Mouse (Mus musculus) liver, embryonic 12.5 days (tissue): ENCODE results near the gene 5330417C22Rik. TPM values are rescaled to one million over a fixed set of nuclear protein-coding genes. Genes with fewer than 3 reads are reported as not detected.
A peak's percentile ranks its signal among the peaks of the same experiment; 100 is the strongest.

ENCODE experiments used
- ATAC-seq: fragments of 200-750 bp; cut with Nextera tagmentation; 2 replicates; pipeline ENCODE4 v1.8.0; 2017; ENCODE audit warnings: moderate number of reproducible peaks, mild to moderate bottlenecking, moderate library complexity
- H3K27ac ChIP-seq: fragments of 300-500 bp; sonication (generic); 2 replicates; pipeline ENCODE4 v1.5.1; 2016; ENCODE audit warnings: mild to moderate bottlenecking
- H3K27me3 ChIP-seq: fragments of 300-500 bp; sonication (generic); replicated peaks from 2 replicates; pipeline ENCODE4 v1.6.1; 2016; ENCODE audit warnings: mild to moderate bottlenecking, moderate library complexity
- H3K36me3 ChIP-seq: fragments of 300-500 bp; sonication (generic); 2 replicates; pipeline ENCODE4 v1.6.1; 2016; ENCODE audit warnings: mild to moderate bottlenecking, moderate library complexity
- H3K4me1 ChIP-seq: fragments of 300-500 bp; sonication (generic); 2 replicates; pipeline ENCODE4 v1.6.1; 2016
- H3K4me2 ChIP-seq: fragments of 300-500 bp; sonication (generic); 2 replicates; pipeline ENCODE4 v1.6.1; 2016; ENCODE audit warnings: mild to moderate bottlenecking, moderate library complexity
- H3K4me3 ChIP-seq: fragments of 300-500 bp; sonication (generic); 2 replicates; pipeline ENCODE4 v1.5.1; 2016; ENCODE audit warnings: mild to moderate bottlenecking, moderate library complexity
- H3K9ac ChIP-seq: fragments of 300-500 bp; sonication (generic); 2 replicates; pipeline ENCODE4 v1.6.1; 2016; ENCODE audit warnings: mild to moderate bottlenecking, moderate library complexity
- H3K9me3 ChIP-seq: fragments of 300-500 bp; sonication (generic); replicated peaks from 2 replicates; pipeline ENCODE4 v1.6.1; 2016; ENCODE audit warnings: mild to moderate bottlenecking, moderate library complexity
- WGBS: fragments of 180-500 bp; shearing (Covaris S2); methylation state at CpG from one replicate; pipeline ENCODE4 v1.1.7; 2016; ENCODE audit not compliant: insufficient replicate concordance; 5-methylcytosine and 5-hydroxymethylcytosine counted together
- polyA plus RNA-seq: library from polyadenylated mRNA; unstranded; fragments of >200 nt; fragmentation: Nextera tagmentation; extraction: Ambion mirVana; gene quantifications from 2 replicates; pipeline ENCODE4 v1.2.1, GENCODE M21; 2016

Gene 5330417C22Rik
- polyA plus RNA-seq, 1 experiment from 2014 or later, result 0.13 TPM

DNA sequence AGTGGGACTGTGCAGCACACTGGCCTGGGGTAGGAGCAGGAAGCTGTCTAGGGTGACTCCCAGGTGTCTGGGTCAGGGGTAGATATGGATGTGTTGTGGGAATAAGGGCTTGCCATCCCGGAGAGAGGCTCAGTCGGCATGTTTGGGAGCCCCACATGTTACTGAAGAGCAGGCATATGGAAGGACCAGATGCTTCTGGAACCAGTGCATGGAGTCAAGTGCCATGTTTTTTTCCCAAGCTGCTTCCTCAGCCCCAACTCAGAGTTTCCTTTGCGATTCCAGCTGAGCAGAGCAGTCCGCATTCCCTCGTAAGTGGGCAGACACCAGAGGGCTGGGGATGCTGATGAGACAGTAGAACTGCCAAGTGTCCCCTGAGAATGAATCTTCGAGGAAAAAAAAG, 113.3 kb downstream of the 5330417C22Rik start:
- WGBS, result 39% methylated on average over 6 of the region's 6 CpGs

DNA sequence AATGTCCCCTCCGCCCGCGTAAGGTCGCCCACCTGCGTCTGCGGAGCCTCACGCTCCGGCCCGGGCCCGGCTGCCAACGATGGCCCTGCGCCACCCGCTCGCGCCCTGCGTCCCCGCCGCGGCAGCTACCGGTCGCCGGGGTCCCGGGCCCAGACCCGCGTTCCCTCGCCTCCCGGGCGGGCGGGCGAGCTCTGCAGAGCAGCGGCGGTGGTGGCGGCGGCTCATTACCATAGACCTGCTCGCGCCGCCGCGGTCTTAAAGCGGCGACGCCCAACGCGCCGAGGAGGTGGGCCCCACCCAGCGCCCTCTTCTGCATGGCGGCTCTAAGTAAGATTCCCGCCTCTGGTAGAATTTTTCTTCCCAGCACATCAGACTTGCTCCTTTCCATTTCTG, 120.5 kb downstream of the 5330417C22Rik start:
- Histone ChIP-seq H3K27me3 (peaks cover 63% of the 10 kb centered on the region), H3K4me1 (peaks cover 14% of the 10 kb centered on the region), H3K9me3 (peaks cover 20% of the 10 kb centered on the region; the same call in 1 of the 2 replicates), H3K4me2 (peak overlapping the region; percentile 99), H3K36me3 (0 out of 2 replicates have a peak, but pooled peaks cover 5% of the 10 kb centered on the region), H3K27ac (no peak overlapping the region), H3K4me3 (peak overlapping the region; percentile 68), H3K9ac (peak overlapping the region; percentile 71)
- peak; percentile 68; the same call in 1 of the 2 replicates for ATAC-seq
- WGBS, result under 1% methylated on average over 48 of the region's 48 CpGs

More for the DNA sequence above, 113.3 kb downstream of the 5330417C22Rik start:
- H3K4me1 ChIP-seq, result peaks cover 11% of the 10 kb centered on the region
- peaks cover 31% of the 10 kb centered on the region for H3K36me3 ChIP-seq
- no peak overlapping the region for H3K9ac ChIP-seq
- peaks cover 21% of the 10 kb centered on the region for H3K27me3 ChIP-seq
- no peak for ATAC-seq
- H3K4me2 ChIP-seq, result no peak overlapping the region
- no peaks in the 10 kb centered on the region for H3K9me3 ChIP-seq
- no peak overlapping the region for H3K4me3 ChIP-seq
- H3K27ac ChIP-seq, result no peak overlapping the region

DNA sequence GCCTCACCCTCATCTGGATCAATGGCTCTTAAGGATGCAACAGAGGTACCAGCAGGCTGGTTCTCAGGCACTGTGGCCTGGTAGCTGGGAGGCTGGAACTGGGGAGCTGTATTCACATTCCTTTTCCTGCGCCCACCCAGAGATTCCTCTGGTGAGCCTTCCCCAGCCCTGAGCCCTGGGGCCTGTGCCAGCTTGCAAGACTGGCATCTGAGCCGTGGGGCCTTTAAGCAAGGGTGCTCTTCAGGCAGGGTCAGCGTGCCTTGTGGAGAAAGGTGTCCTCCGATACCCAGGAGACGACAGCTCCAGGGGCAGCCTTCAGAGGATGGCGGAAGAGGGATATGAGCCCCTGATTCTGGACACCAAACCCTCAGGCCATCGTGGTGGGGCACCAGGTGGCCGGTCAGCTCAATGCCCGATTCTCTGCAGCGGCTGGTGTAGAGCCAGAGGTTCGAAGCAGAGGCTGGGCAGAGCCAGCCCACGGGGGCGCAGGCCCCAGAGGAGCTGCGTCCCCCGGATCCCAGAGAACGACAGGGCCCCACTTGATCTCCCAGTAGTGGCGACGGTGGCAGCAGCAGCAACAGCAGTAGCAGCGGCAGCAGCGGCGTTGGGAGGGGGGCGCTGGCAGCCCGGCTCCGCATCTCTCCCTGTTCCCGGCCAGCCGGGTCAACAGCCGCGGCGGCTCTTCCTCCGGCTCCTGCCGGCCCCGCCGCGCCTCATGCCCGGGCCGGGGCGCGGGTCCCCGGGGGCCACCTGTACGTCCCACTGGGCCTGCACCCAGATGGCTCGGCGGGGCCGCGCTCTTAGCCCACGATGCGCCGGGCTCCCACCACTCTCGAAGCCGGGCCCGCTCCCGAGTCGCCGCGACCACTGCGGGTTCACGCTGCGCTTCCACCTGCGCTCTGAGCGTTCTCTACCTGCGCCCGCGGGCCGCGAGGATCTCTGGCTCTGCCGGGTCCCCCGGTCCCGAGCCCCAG, 121.2 kb downstream of the 5330417C22Rik start, which contains the start of gene Celsr2:
Celsr2 (minus strand) TSS at position 696 of the 974 bp plus-strand sequence.
- peak; percentile 17; the same call in 1 of the 2 replicates for ATAC-seq
- Histone ChIP-seq H3K9me3 (peaks cover 20% of the 10 kb centered on the region; the same call in 1 of the 2 replicates), H3K27me3 (peaks cover 63% of the 10 kb centered on the region), H3K27ac (no peak within 1 kb of the TSS), H3K36me3 (0 out of 2 replicates have a peak, but pooled peaks cover 5% of the 10 kb centered on the region), H3K4me2 (peak within 1 kb of the TSS; percentile 99), H3K4me1 (peaks cover 14% of the 10 kb centered on the region), H3K9ac (peak within 1 kb of the TSS; percentile 71), H3K4me3 (peak within 1 kb of the TSS; percentile 68)
- WGBS, result 8% methylated on average over 62 of the region's 67 CpGs

DNA sequence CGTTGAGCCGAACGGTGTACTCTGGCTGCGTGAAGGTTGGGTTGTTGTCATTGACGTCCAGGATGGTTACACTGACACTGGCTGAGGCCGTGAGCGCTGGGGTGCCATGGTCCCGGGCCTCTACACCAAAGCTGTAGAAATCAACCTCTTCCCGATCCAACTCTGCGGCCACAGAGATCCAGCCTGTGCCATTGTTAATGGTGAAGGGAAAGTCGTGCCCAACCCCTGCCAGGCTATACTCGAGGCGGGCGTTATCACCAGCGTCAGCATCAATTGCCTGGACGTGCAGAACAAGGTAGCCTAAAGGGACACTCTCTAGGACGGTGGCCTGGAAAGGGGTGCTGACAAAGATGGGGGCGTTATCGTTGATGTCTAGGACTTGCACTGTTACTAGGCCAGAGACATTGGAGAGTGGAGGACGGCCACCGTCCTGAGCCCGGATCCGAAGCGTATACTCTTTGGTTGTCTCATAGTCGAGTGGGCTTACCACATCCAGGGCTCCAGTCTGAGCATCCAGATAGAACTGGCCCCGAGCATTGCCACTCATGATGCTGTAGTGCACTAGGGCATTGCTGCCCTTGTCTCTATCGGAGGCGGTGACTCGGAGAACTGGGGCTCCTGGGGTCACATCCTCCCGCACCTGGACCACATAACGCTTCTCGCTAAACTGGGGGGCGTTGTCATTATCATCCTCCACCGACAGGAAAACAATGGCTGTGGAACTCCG, 122.5 kb downstream of the 5330417C22Rik start:
- peaks cover 20% of the 10 kb centered on the region; the same call in 1 of the 2 replicates for H3K9me3 ChIP-seq
- H3K27me3 ChIP-seq, result peaks cover 49% of the 10 kb centered on the region
- no peak for ATAC-seq
- peaks cover 14% of the 10 kb centered on the region for H3K4me1 ChIP-seq
- H3K36me3 ChIP-seq, result 0 out of 2 replicates have a peak, but pooled peaks cover 5% of the 10 kb centered on the region
- H3K9ac ChIP-seq, result no peak overlapping the region
- H3K4me3 ChIP-seq, result no peak overlapping the region
- 88% methylated on average over 35 of the region's 35 CpGs for WGBS
- H3K4me2 ChIP-seq, result no peak overlapping the region
- no peak overlapping the region for H3K27ac ChIP-seq

DNA sequence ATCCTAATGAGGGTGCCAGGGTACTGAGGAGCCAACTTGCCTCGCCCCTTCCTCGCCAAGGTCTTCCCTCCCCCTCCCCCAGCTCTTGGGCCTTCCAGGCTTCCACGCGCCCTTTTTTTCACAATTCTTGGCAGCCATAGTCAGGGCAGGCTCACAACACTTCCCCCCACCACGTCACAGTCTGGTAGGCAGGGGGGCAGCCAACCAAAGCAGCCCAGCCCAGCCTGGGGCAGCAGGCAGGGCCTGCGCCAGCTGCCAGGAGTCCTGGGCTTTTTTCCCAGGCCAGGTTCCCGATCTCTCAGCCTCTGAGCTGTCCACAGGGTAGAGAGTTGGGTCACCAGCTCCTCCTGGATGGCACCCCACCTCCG, 124.6 kb downstream of the 5330417C22Rik start:
- Histone ChIP-seq H3K36me3 (0 out of 2 replicates have a peak, but pooled peaks cover 5% of the 10 kb centered on the region), H3K4me2 (no peak overlapping the region), H3K4me1 (peaks cover 14% of the 10 kb centered on the region), H3K27ac (no peak overlapping the region), H3K27me3 (peaks cover 37% of the 10 kb centered on the region), H3K9ac (no peak overlapping the region), H3K9me3 (peaks cover 20% of the 10 kb centered on the region; the same call in 1 of the 2 replicates), H3K4me3 (no peak overlapping the region)
- no peak for ATAC-seq
- 65% methylated on average over 8 of the region's 8 CpGs for WGBS

DNA sequence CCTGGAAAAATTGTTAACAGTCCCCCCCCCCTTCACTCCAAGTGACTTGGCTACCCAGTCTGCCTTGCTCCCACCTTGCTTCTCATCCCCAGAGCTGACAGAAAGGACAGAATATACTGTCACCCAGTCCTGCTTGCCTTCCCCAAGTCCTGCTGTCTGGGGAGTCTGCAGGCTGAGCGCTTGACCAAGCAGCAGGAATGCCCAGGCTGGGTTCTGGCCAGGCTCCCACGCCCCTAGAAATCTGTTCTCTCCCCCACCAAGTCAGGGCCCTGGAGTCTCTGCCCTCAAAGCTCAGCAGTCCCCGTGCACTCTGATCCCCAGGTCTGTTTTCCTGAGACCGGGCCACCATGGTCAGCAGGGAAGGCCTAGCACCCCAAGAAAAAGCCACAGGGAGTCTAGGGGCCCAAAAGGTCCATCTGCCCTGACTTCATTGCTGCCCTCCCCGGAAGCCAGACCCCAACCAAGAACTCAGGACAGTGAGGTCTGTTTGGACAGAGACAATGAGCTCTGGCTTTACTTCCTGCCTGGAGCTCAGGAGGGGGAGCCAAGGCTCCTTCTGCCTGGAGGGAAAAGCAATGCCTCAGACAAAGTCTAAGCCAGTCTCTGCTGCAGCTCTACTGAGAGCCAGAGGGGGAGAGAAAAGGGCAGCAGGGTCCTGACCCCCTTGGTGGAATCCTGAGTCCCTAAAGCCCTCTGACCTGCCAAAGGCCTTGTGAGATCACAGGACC, 125.1 kb downstream of the 5330417C22Rik start:
- peaks cover 13% of the 10 kb centered on the region for H3K4me1 ChIP-seq
- WGBS, result 60% methylated on average over 5 of the region's 5 CpGs
- H3K9me3 ChIP-seq, result peaks cover 20% of the 10 kb centered on the region; the same call in 1 of the 2 replicates
- peaks cover 36% of the 10 kb centered on the region for H3K27me3 ChIP-seq
- no peak overlapping the region for H3K4me2 ChIP-seq
- H3K9ac ChIP-seq, result no peak overlapping the region
- H3K36me3 ChIP-seq, result 0 out of 2 replicates have a peak, but pooled peaks cover 5% of the 10 kb centered on the region
- no peak overlapping the region for H3K27ac ChIP-seq
- ATAC-seq, result no peak
- H3K4me3 ChIP-seq, result no peak overlapping the region

DNA sequence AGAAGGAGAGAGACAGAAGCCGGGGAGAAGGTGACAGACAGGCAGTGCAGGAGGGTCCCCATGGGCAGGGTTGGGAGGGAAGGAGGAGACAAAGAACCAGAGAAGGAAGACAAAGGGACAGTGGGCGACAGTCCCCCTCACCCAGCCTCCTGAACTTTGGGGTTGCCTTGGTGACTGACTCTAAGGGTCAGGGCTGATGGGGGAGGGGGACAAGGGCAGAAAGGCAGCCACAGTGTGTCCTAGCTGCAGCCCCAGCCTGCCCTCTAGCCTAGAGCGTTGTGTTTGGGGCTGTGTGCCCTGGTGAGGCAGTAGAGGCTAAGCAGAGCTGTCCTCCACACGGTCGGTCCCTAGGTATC, 126.0 kb downstream of the 5330417C22Rik start:
- Histone ChIP-seq H3K4me1 (peaks cover 5% of the 10 kb centered on the region), H3K27me3 (peaks cover 35% of the 10 kb centered on the region), H3K9me3 (peaks cover 20% of the 10 kb centered on the region; the same call in 1 of the 2 replicates), H3K36me3 (0 out of 2 replicates have a peak, but pooled peaks cover 5% of the 10 kb centered on the region), H3K4me3 (no peak overlapping the region), H3K9ac (no peak overlapping the region), H3K27ac (no peak overlapping the region), H3K4me2 (no peak overlapping the region)
- no peak for ATAC-seq
- WGBS, result 41% methylated on average over 5 of the region's 5 CpGs

DNA sequence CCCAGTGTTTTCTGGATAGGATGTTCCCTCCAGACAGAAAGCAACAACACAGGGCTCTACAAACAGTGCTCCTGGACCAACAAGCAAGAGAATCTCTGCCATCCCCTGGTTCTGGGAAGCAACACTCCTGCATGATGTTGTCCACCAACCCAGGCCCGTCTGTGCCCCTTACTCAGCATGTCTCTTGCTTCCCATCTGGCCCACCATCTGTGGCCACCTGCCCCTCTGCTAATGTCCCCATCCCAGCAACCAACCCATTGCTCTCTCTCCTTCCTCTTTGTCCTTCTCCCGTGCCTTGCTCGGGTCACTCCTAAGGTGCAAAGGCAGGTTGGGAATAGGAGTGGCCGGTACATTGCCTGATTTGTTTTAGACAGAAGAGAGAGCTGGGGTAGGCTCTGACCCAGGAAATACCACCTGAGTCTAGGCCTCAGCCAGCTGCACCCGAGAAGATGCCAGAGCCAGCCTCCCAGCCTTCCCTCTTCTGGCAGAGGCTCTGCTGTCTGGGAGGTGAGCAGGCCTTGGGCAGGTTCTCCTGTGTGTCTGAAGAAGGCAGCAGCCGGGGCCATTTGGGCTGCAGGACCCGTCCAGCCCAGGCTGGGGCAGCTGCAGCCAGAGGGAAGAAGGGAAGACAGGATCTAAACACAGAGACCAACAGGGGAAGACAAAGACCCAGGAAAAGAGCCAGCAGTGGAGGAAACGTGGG, 126.5 kb downstream of the 5330417C22Rik start:
- 50% methylated on average over 8 of the region's 8 CpGs for WGBS
- Histone ChIP-seq H3K36me3 (0 out of 2 replicates have a peak, but pooled peaks cover 5% of the 10 kb centered on the region), H3K27me3 (peaks cover 30% of the 10 kb centered on the region), H3K4me3 (no peak overlapping the region), H3K4me1 (no peaks in the 10 kb centered on the region), H3K9me3 (peaks cover 20% of the 10 kb centered on the region; the same call in 1 of the 2 replicates), H3K4me2 (no peak overlapping the region), H3K27ac (no peak overlapping the region), H3K9ac (no peak overlapping the region)
- no peak for ATAC-seq

DNA sequence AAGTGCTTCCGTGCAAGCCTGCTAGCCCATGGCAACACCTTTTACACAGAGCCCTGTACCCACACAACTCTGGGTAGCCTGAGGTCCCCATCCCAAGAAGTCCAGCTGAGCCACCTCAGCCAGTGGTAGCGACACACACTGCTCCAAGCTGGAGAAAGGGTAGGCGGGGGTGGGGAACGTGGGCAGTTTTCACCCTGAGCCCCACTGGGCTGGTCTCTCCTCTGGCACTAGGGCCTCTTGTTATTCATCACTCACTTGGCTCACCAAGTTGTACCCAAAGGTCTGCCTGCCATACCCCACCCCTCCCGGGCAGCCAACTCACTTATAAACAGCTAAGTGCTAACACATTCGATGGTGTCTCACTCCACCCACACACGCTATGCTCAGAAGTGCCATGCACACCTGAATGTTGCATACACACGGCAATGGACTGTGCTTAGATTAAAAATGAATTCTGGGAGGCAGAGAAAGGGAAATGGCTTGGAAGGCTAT, 127.8 kb downstream of the 5330417C22Rik start:
- Histone ChIP-seq H3K27me3 (peaks cover 26% of the 10 kb centered on the region), H3K4me3 (no peak overlapping the region), H3K4me2 (no peak overlapping the region), H3K9me3 (peaks cover 9% of the 10 kb centered on the region; the same call in 1 of the 2 replicates), H3K9ac (no peak overlapping the region), H3K36me3 (0 out of 2 replicates have a peak, but pooled peaks cover 3% of the 10 kb centered on the region), H3K4me1 (no peaks in the 10 kb centered on the region), H3K27ac (no peak overlapping the region)
- ATAC-seq, result no peak
- WGBS, result 78% methylated on average over 8 of the region's 8 CpGs

DNA sequence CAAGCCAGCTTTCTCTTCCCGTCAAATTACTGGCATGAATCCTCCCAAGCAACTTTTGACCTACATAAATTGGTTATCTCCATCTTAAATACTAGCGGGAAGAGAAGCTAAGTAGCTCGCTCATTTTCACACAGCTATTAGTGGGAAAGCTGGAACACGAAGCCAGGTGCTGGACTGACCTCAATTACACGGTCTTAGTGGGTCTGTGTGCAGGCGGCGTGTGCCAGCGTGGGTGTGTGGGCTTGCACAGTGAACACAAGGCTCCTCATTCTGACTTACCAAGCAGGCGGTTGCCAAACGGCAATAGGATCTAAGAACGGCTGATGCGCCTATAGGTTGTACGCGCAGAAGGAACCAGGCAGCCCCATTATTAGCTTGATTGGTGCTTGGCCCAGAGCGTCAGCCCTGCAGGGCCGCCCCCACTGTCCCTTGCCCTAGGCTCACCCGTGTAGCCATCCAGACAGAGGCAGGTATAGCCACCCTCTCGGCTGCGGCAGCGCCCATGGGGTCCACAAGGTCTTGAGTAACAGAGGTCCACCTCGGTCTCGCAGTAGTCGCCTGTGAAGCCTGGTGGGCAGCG, 129.9 kb downstream of the 5330417C22Rik start:
- no peaks in the 10 kb centered on the region for H3K36me3 ChIP-seq
- no peak overlapping the region for H3K4me2 ChIP-seq
- H3K27ac ChIP-seq, result no peak overlapping the region
- no peak for ATAC-seq
- 74% methylated on average over 24 of the region's 24 CpGs for WGBS
- H3K4me3 ChIP-seq, result no peak overlapping the region
- H3K27me3 ChIP-seq, result peaks cover 39% of the 10 kb centered on the region
- no peaks in the 10 kb centered on the region for H3K9me3 ChIP-seq
- 0 out of 2 replicates have a peak, but pooled peaks cover 3% of the 10 kb centered on the region for H3K4me1 ChIP-seq
- H3K9ac ChIP-seq, result no peak overlapping the region
